Mouse (Mus musculus) testis, adult 2 months (tissue): ENCODE measurements around the gene 4930556J24Rik.

ENCODE experiments used
- CTCF ChIP-seq: fragments of 200-500 bp; IDR thresholded peaks from 2 replicates; pipeline ENCODE4 v1.5.1; 2012; ENCODE audit warnings: low read depth, mild to moderate bottlenecking, inconsistent platforms, low read length, moderate library complexity; ENCODE audit not compliant: control insufficient read depth, insufficient read depth, insufficient replicate concordance
- POLR2A ChIP-seq: fragments of 200-500 bp; IDR thresholded peaks from 2 replicates; pipeline ENCODE4 v1.6.1; 2012; ENCODE audit warnings: low read depth, mild to moderate bottlenecking, inconsistent platforms, low read length, moderate library complexity; ENCODE audit not compliant: control insufficient read depth

- TF ChIP-seq CTCF = no peak
- no peak for TF ChIP-seq POLR2A
Observed at GRCm38 (mm10) chr11:3997978-3998720, 21.6 kb upstream of the 4930556J24Rik start.
